Mouse (Mus musculus): ENCODE measurements around the gene Ndufb4.
"Not testable (repeated sequence)": the region's sequence is repeated elsewhere in the genome, so short reads cannot be mapped to it uniquely, and the experiment has no call there.

The Ndufb4 gene

DNA sequence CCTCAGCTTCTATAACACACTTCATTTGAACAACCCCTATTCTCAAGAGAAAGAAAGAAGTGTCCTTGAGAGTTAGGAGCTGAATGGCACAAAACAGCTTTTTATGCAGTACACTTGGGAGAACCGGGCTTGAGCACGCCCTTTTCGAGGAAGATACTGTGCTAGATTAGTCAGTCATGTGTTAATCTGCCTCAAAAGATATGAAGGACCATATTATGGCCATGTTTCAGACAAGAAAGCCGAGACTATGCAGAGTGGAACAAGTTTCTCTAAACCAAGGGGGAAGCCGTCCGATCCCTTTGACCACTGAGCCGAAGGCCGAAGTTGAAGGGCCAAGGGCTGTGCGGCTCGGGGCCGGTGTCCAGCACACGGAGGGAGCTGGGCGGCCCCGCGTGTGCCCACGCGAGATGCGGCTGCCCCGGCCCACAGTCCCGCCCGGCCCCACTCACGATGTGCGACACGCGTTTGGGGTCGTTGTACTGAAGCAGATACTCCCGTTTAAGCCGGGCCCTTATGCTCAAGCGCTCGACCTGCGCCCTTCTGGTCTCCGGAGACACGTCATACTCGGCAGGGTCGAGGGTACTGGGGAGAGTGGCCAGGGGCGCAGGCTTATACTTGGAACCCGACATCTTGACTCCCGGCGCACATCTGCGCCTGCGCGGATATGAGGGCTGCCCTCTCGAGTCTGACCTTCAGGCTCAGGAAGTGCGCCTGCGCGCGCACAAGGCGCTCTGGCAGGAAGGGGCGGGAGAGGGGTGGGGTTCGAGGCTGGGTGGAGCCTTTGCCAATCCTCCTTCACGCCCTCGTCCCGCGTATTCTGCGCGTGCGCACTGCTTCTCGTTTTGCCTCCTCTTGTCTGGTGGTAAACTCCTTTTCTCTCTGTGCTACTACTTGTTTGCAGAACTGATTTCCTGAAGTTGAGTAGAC lies at the start of gene Ndufb4:
Gene Ndufb4 (minus strand): TSS at position 723 of the 927 bp plus-strand sequence.
- peak; percentile 86 for DNase-seq (ENCODE audit: low spot score)

DNA sequence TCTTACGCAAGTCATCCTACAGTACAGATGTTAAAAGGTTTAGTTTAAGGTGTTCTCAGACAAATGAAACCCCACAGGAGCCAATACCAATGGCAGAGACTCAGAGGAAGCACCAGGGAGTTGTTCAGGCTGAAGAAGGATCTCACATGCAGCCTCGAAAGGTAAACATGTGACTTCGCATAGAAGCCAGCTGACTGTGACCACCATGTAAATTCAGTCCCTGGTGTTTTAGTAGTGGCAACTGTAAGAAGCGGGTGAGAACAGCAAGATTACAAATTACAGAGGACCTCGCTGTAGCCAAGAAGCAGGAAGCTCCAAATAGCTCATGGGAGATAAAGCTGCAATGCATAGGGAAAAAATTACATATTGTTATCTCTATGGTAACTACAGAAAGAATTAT lies 49.6 kb upstream of the Ndufb4 start:
- DNase-seq (ENCODE audit: low spot score), result no peak

DNA sequence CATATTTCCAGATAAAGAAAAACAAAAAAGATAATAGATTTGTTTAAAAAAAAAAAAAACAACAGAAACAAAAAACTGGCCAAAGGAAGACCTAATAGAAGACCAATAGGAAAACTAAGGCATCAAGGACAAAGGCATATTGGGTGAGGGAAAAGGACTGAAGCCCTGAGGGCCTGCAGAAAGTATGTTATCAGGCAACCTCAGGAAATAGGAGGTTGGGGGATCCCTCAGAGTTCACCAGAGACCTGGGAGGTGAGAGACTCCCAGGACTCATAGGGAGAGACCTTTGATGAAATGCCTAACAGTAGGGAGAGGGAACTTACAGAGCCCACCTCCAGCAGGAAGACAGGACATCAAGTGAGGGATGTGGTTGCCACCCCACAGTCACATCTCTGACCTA lies 45.8 kb upstream of the Ndufb4 start:
- DNase-seq (ENCODE audit: low spot score), result not testable (repeated sequence)

DNA sequence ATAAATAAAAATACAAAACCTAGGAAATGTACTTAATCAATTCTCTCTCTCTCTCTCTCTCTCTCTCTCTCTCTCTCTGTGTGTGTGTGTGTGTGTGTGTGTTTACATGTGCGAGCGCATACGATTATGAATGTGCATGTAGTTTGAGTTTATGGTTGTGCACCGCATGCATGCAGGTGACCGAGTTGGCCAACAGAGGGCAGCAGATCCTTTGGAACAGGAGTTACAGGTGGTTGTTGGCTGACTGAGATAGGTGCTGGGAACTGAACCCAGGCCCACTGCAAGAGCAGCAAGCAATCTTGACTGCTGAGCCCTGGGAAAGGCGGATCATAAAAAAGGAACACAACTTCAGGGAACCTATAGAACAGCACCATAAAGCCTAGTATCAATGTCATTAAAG lies 44.5 kb upstream of the Ndufb4 start:
- DNase-seq (ENCODE audit: low spot score), result no peak

DNA sequence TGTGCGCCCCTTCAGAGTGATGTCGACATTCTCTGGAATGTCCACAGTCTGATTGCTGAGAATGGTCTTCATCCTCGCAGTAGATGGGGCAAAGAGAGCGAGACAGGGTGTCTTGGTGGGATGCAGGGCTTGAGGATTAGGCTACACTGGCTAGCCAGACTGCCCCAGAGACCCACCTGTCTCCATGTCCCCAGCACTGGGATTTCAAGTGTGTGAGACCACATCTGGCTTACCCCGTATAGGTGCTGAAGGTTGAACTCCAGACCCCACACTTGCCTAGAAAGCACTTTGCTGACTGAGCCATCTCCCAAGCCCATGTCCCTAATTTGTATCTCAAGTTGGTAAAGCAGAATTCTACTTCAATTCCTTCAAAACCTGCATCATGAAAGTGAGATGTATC lies 43.0 kb upstream of the Ndufb4 start:
- no peak for DNase-seq (ENCODE audit: low spot score)

DNA sequence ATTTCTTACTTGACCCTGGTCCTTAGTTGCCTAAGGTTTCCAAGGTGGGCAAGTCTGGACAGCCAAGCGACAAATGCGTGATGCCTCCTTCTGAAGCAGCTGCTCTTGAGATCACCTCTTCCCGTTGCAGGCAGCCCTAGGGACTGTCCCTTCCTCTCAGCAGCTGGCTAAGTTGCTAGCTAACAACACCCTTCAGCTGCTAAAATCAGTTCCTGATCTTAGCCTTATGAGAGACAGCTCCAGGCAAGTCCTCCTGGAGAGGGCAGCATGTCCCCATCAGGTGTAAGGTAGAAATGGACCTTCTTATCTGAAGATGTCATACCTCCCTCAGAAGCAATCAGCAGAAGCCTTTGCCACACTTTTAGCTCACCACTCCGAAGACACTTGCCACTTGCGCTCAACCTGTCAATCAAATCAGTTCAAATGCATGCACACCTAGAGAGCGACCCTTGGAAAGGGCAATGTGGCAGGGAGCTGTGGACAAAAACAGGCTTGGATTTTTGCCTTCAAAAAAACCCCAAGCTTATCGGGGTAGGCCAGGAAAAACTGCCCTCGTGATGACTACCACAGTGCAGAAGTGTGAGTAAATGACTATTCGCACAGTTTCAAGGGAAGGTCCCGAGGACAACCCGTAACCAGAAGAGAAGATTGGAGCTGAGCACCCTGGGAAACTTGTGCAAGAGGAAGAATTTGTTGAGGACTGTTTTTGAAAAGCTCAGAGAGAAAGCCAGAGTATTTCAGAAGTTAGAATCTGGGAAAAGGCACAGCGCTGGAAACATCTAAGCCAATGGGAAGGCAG lies 36.9 kb upstream of the Ndufb4 start:
- DNase-seq (ENCODE audit: low spot score), result no peak

DNA sequence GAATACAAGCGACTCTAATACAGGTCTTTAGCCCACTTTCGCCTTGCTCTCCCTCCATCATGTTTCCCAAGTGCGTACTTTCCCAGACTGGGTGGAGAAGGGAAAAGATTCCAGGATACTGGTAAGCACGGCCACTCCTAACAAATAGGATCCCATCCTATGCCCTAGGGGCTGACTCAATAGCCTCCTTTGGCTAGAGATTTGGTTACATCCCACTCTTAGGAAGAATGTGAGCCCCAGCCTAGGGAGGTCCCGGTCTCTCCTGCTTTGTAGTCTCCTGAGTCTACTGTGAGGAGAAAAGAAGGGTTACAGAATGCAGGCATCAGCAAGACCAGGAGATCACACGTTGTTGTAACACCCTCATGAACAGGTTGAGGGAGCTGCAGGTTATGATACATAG lies 36.2 kb upstream of the Ndufb4 start:
- DNase-seq (ENCODE audit: low spot score), result no peak

DNA sequence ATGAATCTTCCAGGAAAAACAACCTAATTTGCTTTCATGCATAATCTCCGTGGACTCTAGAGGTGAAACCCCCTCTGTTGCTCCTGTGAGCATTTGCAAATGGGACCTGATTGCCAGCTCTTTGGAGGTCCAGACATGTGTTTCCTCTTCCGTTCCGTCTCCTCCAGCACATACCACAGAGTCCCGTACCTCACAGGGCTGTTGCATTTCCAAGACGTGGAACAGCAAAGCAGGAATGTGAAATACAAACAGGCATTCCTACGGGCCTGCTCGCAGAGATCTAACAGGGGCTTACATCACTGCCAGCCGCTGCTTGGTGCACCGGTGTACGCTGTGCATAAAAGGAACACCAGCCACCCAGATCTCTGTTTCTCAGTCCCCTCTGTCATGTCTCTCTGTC lies 35.7 kb upstream of the Ndufb4 start:
- no peak for DNase-seq (ENCODE audit: low spot score)

DNA sequence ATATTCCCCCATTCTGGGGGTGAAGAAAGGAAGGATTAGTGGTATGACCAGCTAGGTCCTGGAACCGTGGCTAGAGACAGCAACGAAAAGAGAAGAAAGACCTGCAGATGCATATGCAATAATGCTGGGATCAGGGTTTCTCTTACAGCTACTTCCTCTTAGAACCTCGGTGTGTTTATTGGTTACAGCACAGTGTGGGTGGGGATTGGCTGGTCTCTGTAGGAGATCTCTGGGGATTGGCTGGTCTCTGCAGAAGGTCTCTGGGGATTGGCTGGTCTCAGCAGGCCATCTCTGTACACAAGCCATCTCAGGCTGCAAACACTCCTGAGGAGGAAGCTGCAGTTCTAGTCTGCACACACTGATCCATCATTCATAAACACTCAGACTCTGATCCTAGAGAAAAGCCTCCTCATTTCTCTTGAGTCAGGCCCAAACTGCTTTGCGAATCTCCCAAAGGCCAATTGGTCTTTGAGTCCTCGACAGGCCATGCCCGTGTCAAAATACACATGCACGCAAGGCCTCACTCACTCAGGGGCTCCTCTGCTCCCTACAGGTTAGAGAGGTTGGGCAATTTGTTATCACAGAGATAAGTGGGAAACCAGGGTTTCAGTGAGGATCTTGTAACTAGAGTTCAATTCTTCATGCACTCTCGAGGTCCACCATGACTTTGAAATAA lies 35.1 kb upstream of the Ndufb4 start:
- no peak for DNase-seq (ENCODE audit: low spot score)

DNA sequence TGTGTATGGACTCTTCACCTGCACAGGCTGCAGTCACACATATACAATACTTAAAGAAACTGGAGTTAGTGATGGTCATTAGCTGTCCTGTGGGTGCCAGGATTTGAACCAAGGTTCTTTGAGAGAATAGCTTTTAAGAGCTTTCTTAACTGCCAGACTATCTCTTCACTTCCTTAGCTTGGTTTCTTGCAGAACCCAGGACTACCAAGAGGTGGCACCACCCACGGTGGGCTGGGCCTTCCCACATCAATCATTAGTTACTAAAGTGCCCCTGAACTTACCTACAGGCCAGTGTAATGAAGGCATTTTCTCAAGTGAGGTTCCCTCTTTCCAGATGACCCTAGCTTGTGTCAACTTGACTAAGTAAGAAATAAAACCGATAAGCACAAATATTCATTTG lies 33.9 kb upstream of the Ndufb4 start:
- DNase-seq (ENCODE audit: low spot score), result no peak

DNA sequence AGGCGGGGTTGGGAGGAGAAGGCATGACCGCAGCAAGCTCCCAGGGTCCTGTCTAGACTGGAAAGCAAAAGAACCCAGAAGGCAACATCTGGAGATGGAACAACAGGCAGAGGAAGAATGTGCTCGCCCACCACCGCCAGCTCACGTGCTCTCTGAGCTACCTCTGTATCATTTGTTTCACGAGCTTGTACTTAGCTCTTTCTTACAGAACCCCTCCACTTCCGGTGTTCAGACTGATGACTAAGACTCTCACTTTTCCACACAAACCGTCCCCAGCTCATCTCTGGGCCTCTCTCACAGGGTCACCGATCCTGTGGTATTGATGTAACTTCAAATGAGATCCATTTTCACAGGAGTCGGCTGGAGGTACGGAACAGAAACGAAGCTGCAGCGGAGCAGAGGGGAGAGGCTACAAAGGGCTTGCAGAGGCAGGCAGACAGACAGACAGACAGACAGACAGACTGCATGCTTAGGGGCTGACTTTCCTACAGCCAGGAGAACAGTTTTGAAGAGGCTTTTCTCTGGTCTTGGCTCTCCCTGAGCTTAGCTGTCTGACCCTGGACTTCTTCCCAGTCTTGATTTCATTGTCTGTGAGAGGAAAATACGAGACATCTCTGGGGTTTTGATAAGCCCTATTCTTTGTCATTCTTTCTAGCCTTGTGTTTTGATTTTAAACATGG lies 33.2 kb upstream of the Ndufb4 start:
- DNase-seq (ENCODE audit: low spot score), result no peak

DNA sequence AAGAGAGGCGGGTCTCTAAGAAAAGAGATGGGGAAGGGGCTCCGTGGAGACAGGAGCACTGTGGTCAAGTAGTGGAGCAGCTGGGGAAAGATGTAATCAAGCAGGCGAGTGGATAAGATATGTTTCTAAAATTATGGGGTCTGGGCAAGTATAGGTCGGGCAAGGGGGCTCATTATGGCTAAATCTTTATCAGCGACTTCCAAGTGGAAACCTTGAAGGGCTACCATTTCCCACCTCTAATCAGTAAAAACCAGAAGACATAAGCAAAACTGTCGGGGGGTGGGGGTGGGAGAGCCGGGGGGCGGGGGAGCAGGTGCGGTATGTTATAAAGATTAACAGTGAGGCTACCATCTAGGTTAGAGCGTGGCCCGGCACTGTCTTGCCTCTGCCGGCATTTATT lies 32.6 kb upstream of the Ndufb4 start:
- no peak for DNase-seq (ENCODE audit: low spot score)

DNA sequence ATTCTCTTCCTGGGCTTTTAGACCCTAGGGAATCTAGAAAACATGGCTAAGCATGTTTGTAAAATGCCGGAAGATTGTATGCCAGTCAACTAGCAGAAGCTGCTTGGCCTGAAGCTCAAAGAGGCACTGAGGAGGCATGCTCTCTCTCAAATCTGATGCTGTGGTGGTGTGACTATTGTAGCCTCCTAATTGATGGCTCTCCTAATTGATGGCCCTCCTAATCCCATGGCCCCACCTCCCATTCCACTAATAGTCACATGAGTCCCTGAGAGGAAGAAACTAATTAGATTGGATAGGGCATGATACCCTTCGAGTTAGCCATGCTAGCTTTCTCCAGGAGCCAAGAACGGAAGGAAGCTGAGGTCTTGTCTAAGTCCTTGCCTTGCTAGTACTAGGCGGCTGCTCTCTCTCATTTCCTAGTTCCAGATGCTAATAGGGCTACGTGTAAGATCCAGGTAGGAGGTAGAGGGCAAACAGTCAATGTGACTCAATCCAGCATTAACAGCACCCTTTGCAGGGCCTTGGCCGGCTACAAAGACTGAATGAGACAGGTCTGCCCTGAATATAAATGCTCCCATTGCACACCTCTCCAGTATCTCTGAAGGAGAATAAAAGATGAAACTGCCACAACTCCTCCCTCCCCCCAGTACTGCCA lies 31.8 kb upstream of the Ndufb4 start:
- DNase-seq (ENCODE audit: low spot score), result no peak

DNA sequence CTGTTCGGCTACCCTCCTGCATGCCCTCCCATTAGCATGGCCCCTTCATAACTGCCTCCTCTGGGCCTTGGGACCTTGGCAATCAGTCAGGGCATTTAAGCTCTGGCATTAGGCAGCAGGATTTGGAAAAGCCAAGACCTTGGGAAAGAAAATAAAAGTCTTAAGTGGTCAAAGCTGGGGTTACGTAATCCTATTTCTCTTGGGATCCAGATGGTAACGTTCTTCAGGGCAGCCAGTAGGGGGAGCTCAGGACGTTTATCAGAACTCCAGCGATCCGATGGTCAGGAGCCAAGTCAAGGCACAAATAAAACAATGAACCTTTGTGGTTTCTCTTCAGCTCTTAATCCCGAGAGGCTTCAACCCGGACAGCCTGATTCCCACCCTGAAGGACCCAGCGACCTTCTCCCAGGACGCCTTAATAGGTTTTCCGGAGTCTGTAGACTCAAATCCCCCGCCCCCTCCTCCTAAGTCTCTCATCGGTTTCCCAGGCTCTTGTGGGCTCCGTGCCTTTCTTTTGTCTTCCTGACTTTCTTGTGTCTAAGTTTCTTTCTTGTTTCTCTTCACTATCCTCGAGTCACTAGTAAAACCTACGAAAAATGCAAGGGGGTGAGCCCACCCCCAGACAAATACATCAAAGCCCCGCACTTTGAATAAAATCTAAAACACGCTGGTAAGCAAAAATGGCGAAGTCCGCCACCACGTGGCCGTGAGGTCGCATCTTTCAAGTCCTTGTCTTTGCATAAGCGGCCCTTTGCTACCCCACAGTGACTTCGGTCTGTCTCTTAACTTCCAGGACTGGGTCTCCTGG lies 30.6 kb upstream of the Ndufb4 start:
- peak; percentile 52 for DNase-seq (ENCODE audit: low spot score)

DNA sequence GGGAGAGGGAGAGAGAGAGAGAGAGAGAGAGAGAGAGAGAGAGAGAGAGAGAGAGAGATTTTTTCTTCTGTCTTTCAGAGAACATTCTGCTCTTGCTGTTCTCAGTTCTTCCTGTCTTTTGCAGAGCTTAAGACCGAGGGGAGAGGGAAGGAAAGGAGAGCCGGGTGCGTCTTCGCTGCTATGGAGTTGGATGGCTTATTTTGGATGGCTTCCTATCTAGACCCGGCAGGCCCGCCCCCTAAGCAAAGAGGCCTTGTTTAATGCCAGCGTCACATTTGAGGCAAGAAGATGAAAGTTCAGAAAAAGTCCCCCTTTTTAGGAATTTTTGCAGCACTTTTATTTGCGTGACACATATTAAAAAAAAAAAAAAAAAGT lies 30.0 kb upstream of the Ndufb4 start:
- DNase-seq (ENCODE audit: low spot score), result no peak

DNA sequence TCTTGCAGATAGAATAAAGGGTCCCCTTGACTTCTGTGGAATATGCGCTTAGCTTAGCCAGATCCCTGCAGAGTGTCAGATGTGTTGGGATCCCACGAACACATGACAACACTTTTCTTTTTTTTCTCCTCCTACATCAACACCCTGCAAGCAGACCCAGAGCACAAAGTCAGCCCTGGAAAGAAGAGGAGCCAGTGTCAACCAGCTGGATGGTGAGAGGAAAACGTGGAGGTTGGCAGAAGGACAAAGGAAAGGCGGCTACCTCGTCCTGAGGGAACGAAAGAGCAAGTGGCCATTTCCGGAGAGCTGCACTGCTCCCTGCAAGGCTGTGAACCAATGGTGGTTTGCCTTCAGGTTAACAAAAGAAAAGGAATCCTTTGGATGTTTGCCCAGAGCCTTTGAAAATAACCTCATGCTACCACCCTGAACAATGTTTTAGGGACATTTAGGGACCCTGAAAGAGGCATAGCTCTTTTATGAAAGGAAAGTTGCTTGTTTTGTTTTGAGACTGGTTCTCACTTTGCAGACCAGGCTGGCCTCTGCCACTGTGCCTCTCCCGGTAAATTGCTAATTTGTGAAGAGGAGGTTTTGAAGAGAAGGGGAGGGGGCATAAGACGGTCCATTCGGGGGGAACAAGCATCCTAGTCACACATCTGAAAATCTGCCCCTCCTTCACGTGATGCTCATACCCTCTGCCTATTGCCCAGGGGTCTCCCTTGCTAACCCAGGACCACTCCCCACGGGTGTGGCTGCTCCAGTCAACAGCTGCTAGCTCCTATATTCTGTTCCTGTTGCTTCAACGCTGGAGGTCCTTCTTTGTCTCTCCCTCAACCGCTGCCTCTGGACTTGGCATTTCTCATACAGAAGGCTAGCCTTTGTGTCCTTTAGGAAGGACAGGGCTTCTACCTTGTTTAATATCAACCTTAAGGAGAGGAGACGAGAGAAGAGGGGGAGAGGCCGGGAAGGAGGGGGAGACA lies 29.2 kb upstream of the Ndufb4 start:
- DNase-seq (ENCODE audit: low spot score), result no peak

DNA sequence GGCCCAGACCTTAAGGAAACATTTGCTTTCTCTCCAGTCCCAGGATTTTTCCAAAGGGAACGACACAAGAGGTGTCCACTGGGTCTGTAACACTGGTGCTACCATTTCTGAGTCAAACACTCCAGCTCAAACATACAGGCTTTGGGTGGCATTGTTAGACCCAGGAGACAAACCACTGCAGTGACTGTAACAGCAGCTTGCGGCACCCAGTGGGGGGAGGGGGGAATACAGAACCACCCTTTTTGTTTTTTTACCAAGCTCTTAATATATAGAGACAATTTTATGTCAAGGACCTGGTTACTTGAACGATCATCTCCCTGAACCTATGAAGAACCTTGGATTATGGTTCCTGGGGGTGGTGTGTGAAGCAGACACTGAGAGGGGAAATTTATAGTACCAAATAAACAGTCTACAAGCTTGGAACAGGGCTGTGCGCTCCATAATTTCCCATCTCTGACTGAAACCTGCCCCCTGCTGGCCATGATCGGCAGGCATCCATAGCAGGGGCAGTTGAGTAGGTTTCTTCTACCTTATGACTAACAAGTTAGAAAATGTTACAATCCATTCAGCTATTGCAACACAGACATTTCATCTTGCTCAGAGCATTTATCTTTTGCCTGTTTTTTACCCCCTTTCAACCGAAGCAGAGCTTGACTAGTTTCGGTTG lies 28.2 kb upstream of the Ndufb4 start:
- DNase-seq (ENCODE audit: low spot score), result peak; percentile 76

DNA sequence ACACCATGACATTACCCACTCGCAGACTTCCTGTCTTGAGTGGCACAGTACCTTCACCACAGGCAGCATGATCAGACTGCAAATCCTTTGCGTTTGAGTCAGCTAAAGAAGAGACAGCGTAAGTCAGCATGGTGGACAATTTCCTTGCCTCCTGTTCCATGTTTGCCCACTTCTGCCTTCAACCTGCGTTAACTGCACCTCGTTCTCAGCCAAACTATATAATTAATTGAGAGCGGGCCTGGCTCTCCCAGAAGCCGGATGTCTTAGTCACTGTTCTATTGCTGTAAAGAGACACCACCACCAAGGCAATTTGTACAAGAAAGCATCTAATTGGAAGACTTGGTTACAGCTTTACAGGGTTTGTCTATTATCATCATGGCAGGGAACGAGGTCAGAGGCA lies 26.6 kb upstream of the Ndufb4 start:
- DNase-seq (ENCODE audit: low spot score), result no peak

DNA sequence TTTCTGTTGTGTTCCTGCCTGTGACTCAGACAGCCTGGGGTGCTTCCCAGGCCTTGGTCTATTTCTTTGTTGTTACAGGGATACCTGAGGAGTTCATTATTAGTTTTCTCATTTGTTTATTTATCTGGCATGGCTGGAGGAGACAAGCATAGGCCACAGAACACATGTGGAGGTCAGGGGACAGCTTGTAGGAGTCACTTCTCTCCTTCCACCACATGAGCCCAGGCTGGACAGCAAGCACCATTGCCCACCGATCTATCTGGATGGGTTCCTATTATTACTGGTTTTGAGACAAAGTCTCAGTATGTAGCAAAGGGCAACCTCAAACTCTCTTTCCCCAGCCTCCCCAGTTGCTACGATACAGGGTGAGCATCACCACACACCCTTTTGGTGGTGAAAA lies 26.0 kb upstream of the Ndufb4 start:
- no peak for DNase-seq (ENCODE audit: low spot score)
